Mouse (Mus musculus) embryonic facial prominence, embryonic 13.5 days (tissue): ENCODE measurements around the gene Rpl13a. TPM values are rescaled to one million over a fixed set of nuclear protein-coding genes. Genes with fewer than 3 reads are reported as not detected.
A peak's percentile ranks its signal among the peaks of the same experiment; 100 is the strongest.

Experiments used
- ATAC-seq: fragments of 200-750 bp; cut with Nextera tagmentation; 2 replicates; pipeline ENCODE4 v1.8.0; 2017; ENCODE audit warnings: low read depth; ENCODE audit not compliant: insufficient number of reproducible peaks, insufficient read depth, low FRiP score, low TSS enrichment
- H3K27ac ChIP-seq: fragments of 300-500 bp; sonication (generic); 2 replicates; pipeline ENCODE4 v1.5.1; 2015; ENCODE audit warnings: moderate library complexity, mild to moderate bottlenecking, inconsistent platforms
- H3K27me3 ChIP-seq: fragments of 300-500 bp; sonication (generic); 2 replicates; pipeline ENCODE4 v1.6.1; 2015; ENCODE audit warnings: mild to moderate bottlenecking, inconsistent platforms
- H3K36me3 ChIP-seq: fragments of 300-500 bp; sonication (generic); 2 replicates; pipeline ENCODE4 v1.6.1; 2015; ENCODE audit warnings: mild to moderate bottlenecking, inconsistent platforms
- H3K4me1 ChIP-seq: fragments of 300-500 bp; sonication (generic); 2 replicates; pipeline ENCODE4 v1.6.1; 2015; ENCODE audit warnings: inconsistent platforms
- H3K4me2 ChIP-seq: fragments of 300-500 bp; sonication (generic); 2 replicates; pipeline ENCODE4 v1.6.1; 2015; ENCODE audit warnings: moderate library complexity, mild to moderate bottlenecking, inconsistent platforms
- H3K4me3 ChIP-seq: fragments of 300-500 bp; sonication (generic); 2 replicates; pipeline ENCODE4 v1.5.1; 2015; ENCODE audit warnings: mild to moderate bottlenecking, inconsistent platforms
- H3K9ac ChIP-seq: fragments of 300-500 bp; sonication (generic); 2 replicates; pipeline ENCODE4 v1.6.1; 2015; ENCODE audit warnings: mild to moderate bottlenecking, inconsistent platforms
- H3K9me3 ChIP-seq: fragments of 300-500 bp; sonication (generic); 2 replicates; pipeline ENCODE4 v1.6.1; 2016; ENCODE audit warnings: inconsistent platforms
- WGBS: fragments of 180-500 bp; shearing (Covaris S2); methylation state at CpG from one replicate; pipeline ENCODE4 v1.1.7; 2015; ENCODE audit warnings: mixed read lengths; 5-methylcytosine and 5-hydroxymethylcytosine counted together
- polyA plus RNA-seq: library from polyadenylated mRNA; unstranded; fragments of >200 nt; fragmentation: Nextera tagmentation; extraction: Ambion mirVana; gene quantifications from 2 replicates; pipeline ENCODE4 v1.2.1, GENCODE M21; 2015

Rpl13a gene
- polyA plus RNA-seq, 1 experiment from 2014 or later, result 1,588 TPM

DNA sequence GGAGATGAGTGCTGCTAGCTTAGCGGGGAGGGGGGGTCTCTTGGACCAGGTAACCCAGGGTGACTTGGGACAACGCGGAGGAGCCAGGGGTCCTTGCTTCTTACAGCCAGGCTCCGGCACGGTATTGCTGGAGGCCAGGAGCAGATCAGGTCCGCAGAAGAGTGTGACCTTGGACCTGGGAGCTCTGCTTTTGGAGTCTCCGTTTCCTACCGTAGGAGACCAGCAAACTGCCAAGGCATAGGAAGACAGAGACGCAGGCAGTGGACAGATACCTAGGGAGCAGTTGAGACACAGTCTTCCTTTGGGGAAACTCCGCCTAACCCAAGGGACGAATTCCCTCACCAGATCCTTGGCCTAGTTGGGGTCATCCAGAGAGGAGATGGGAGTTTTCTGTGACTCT, 37.1 kb upstream of the Rpl13a start:
- 40% methylated on average over 11 of the region's 11 CpGs for WGBS
- Histone ChIP-seq H3K9ac (no peak overlapping the region), H3K4me2 (no peak overlapping the region), H3K27me3 (peaks cover 85% of the 10 kb centered on the region), H3K9me3 (peaks cover 19% of the 10 kb centered on the region), H3K4me1 (peaks cover 16% of the 10 kb centered on the region), H3K4me3 (no peak overlapping the region), H3K36me3 (peaks cover 6% of the 10 kb centered on the region; the same call in 1 of the 2 replicates), H3K27ac (no peak overlapping the region)
- ATAC-seq, result no peak

- 66% methylated on average over 5 of the region's 5 CpGs for WGBS
- Histone ChIP-seq H3K27me3 (peaks cover 76% of the 10 kb centered on the region), H3K36me3 (peaks cover 14% of the 10 kb centered on the region), H3K9me3 (peaks cover 12% of the 10 kb centered on the region), H3K27ac (no peak overlapping the region), H3K4me3 (no peak overlapping the region), H3K9ac (no peak overlapping the region), H3K4me2 (no peak overlapping the region), H3K4me1 (peaks cover 16% of the 10 kb centered on the region)
- ATAC-seq, result no peak
These were observed 36.3 kb upstream of the Rpl13a start for GRCm38 (mm10) chr7:45164833-45165232.

DNA sequence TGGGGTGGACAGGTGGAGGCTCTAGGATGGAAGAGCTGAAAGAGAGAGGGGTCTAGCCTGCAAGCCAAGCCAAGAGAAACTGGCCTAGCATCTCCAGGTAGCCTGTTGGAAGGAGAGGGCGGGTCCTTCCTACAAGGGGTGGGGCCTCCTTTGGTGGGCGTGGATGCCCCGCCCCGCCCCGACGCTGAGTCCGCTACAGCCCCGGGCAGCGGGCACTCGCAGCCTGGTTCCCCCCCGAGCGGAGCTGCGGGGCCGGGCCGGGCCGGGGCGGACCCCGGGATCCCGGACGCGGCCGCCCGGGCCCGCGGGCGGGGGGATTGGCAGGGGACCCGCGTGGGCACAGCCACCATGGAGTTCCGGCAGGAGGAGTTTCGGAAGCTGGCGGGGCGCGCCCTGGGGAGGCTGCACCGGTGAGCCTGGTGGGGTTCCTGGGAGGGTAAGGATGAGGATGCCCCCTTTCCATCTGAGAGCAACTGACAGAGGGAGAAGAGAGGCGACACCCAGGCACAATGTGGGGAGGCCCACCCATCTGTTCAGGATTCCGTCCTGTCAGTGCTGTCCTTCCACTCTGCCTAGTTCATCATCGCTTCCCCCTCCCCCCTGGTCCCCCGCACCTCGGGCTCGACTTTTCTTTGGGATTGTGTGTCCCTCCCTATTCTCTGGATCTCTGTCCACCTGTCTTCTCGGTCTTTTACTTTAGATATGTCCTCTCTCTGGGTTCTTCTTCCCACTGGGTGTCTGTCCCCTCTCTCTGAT, 35.4 kb upstream of the Rpl13a start, which contains the start of gene Slc17a7:
Slc17a7 (plus strand) TSS at position 215 of the 756 bp plus-strand sequence.
- Histone ChIP-seq H3K4me3 (peak within 1 kb of the TSS; percentile 47), H3K36me3 (peaks cover 23% of the 10 kb centered on the region), H3K4me1 (peaks cover 16% of the 10 kb centered on the region), H3K9me3 (peaks cover 3% of the 10 kb centered on the region; the same call in 1 of the 2 replicates), H3K9ac (peak within 1 kb of the TSS; percentile 67), H3K4me2 (peak within 1 kb of the TSS; percentile 73), H3K27me3 (peaks cover 67% of the 10 kb centered on the region), H3K27ac (no peak within 1 kb of the TSS)
- no peak for ATAC-seq
- WGBS, result under 1% methylated on average over 40 of the region's 41 CpGs

- H3K9ac ChIP-seq, result no peak overlapping the region
- H3K4me3 ChIP-seq, result no peak overlapping the region
- peaks cover 3% of the 10 kb centered on the region; the same call in 1 of the 2 replicates for H3K9me3 ChIP-seq
- peaks cover 32% of the 10 kb centered on the region for H3K36me3 ChIP-seq
- H3K27ac ChIP-seq, result no peak overlapping the region
- ATAC-seq, result no peak
- peaks cover 59% of the 10 kb centered on the region for H3K27me3 ChIP-seq
- H3K4me2 ChIP-seq, result peak overlapping the region; percentile 73; the same call in 1 of the 2 replicates
- H3K4me1 ChIP-seq, result peaks cover 12% of the 10 kb centered on the region
- WGBS, result 68% methylated on average over 9 of the region's 9 CpGs
These were observed 34.5 kb upstream of the Rpl13a start for GRCm38 (mm10) chr7:45162996-45163615.

GRCm38 (mm10) chr7:45162551-45162950, 34.0 kb upstream of the Rpl13a start:
- no peak for ATAC-seq
- no peak overlapping the region for H3K27ac ChIP-seq
- H3K27me3 ChIP-seq, result peaks cover 53% of the 10 kb centered on the region
- H3K9me3 ChIP-seq, result peaks cover 3% of the 10 kb centered on the region; the same call in 1 of the 2 replicates
- peaks cover 37% of the 10 kb centered on the region for H3K36me3 ChIP-seq
- peak overlapping the region; percentile 62 for H3K9ac ChIP-seq
- H3K4me3 ChIP-seq, result peak overlapping the region; percentile 47
- peak overlapping the region; percentile 78 for H3K4me2 ChIP-seq
- peaks cover 12% of the 10 kb centered on the region for H3K4me1 ChIP-seq
- 21% methylated on average over 6 of the region's 6 CpGs for WGBS

DNA sequence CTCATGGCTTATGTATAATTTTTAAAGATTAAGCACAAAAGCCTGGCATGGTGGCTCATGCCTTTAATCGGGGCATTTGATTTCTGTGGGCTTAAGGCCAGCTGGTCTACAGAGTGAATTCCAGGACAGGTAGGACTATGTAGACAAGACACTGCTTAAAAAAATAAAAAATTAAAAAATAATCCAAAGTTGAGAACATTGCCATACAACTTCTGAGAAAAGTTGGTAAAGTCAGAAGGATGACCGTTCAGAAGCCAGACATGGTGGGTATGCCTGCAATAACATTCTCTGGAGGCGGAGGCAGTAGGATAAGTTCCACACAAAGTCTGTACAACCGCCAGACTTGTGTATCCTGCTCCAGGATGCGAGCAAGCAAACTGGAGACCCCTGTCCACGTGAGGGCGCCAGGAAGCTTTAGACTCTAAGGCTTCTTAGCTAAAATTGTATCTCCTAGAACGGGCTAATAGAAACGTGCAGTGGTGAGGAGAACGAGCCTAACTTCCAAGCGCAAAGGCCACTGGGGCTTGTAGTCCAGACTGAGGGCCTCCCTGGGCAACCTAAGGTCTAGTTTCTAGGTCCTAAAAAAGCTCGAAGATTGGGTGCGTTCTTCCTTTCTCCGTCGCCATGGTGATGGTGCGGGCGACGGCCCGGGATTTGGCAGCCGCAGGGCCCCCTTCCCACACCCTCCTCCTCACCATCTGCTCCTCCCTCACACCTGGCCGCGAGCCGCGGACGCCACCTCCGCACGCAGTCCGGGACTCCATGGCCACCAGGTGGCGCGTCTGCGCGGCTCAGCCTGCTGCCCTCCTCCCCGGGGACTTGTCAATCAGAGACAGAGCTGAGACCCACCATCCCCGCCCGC, 33.3 kb upstream of the Rpl13a start:
- Histone ChIP-seq H3K4me2 (peak overlapping the region; percentile 78), H3K9me3 (peaks cover 2% of the 10 kb centered on the region; the same call in 1 of the 2 replicates), H3K36me3 (peaks cover 42% of the 10 kb centered on the region), H3K4me1 (peaks cover 12% of the 10 kb centered on the region), H3K27ac (no peak overlapping the region; the same call in 1 of the 2 replicates), H3K9ac (peak overlapping the region; percentile 62), H3K4me3 (peak overlapping the region; percentile 47), H3K27me3 (peaks cover 46% of the 10 kb centered on the region)
- ATAC-seq, result peak; percentile 87
- WGBS, result 4% methylated on average over 35 of the region's 35 CpGs

DNA sequence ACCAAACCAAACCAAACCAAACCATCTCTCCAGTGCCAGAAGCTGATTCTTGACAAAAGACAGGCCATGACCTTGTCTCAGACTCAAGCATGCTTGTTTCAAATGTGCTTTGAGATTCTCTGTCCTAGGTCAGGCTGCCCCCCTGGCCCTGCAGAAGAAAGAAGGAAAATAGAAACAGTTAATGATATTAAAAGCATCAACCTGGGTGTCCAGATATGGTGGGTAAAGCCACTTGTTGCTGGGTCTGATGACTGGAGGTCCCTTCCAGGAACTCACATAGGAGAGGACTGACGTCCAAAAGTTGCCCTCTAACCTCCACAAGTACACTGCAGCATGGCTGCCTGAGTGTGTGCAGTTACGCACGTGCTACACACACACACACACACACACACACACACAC, 32.3 kb upstream of the Rpl13a start:
- peaks cover 12% of the 10 kb centered on the region for H3K4me1 ChIP-seq

DNA sequence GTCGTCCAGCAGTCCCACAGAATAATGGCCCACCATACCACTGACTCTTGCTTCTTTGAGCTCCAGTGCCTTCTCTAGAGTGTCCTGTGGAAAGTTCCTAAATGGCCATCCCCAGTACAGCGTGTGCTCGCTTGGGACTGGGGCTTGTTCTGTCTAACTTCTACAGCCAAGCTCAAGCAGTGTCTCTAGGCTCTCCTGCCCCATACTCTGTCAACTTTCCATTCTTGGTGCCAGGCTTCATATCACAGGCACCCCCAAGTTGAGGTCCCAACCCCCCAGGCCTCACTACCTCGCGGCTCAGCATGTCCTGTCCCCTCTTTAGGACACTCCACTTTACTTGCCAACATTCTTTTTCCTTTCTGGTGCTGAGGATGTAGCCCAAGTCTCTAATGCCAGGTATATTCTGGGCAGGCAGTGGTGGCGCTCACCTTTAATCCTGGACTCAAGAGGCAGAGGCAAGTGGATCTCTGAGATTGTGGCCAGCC, 31.8 kb upstream of the Rpl13a start:
- H3K9ac ChIP-seq, result no peak overlapping the region
- no peak for ATAC-seq
- H3K9me3 ChIP-seq, result no peaks in the 10 kb centered on the region
- 89% methylated on average over 6 of the region's 6 CpGs for WGBS
- H3K27ac ChIP-seq, result no peak overlapping the region
- H3K4me3 ChIP-seq, result no peak overlapping the region
- H3K27me3 ChIP-seq, result peaks cover 31% of the 10 kb centered on the region
- peaks cover 42% of the 10 kb centered on the region for H3K36me3 ChIP-seq
- no peak overlapping the region for H3K4me2 ChIP-seq
- H3K4me1 ChIP-seq, result peaks cover 16% of the 10 kb centered on the region

More for the DNA sequence above, 32.3 kb upstream of the Rpl13a start:
- no peaks in the 10 kb centered on the region for H3K9me3 ChIP-seq
- H3K36me3 ChIP-seq, result peaks cover 42% of the 10 kb centered on the region
- H3K4me3 ChIP-seq, result no peak overlapping the region
- no peak overlapping the region for H3K27ac ChIP-seq
- no peak overlapping the region for H3K4me2 ChIP-seq
- no peak for ATAC-seq
- 86% methylated on average over 3 of the region's 3 CpGs for WGBS
- no peak overlapping the region for H3K9ac ChIP-seq
- H3K27me3 ChIP-seq, result peaks cover 36% of the 10 kb centered on the region

DNA sequence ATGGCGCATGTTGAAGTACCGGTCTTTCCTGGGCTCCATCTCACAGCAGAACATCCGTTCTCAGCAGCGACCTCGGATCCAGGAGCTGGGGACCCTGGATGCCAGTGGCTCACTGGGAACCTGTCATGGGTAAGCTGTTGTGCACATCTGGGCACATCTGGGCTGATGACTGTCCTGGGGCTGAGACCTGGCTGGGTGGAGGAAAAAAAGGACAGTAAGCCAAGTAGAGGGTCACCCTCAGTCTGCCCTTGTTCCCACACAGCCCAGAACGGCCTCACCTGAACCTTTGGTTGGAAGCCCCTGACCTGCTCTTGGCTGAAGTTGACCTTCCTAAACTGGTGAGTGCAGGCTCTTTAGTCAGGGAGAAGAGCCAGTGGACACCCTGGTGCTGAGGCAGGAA, 30.4 kb upstream of the Rpl13a start:
- no peak overlapping the region for H3K27ac ChIP-seq
- H3K4me2 ChIP-seq, result no peak overlapping the region
- H3K4me1 ChIP-seq, result peaks cover 20% of the 10 kb centered on the region
- H3K36me3 ChIP-seq, result peaks cover 42% of the 10 kb centered on the region
- H3K9ac ChIP-seq, result 0 out of 2 replicates have a peak overlapping the region, but pooled peaks have one; percentile 3
- no peaks in the 10 kb centered on the region for H3K9me3 ChIP-seq
- WGBS, result 91% methylated on average over 6 of the region's 6 CpGs
- no peak for ATAC-seq
- H3K4me3 ChIP-seq, result no peak overlapping the region
- H3K27me3 ChIP-seq, result peaks cover 18% of the 10 kb centered on the region

DNA sequence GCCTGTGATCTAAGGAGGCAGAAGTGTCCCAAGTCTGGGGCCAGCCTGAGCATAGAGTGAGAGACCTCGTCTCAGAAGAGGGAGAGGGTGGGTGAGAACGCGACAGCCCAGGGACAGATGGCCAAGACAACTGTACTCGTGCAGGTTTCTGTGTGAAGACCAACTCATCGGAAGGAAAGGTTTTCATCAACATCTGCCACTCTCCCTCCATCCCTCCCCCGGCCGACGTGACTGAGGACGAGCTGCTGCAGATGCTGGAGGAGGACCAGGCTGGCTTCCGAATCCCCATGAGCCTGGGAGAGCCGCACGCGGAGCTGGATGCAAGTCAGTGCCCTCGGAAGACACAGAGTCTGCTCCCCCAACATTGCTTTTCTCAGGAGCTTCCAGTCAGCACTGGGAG, 28.9 kb upstream of the Rpl13a start:
- Histone ChIP-seq H3K36me3 (peaks cover 42% of the 10 kb centered on the region), H3K27ac (no peak overlapping the region; the same call in 1 of the 2 replicates), H3K4me1 (peaks cover 19% of the 10 kb centered on the region), H3K9ac (no peak overlapping the region), H3K4me2 (no peak overlapping the region), H3K9me3 (no peaks in the 10 kb centered on the region), H3K4me3 (no peak overlapping the region), H3K27me3 (peaks cover 2% of the 10 kb centered on the region)
- ATAC-seq, result no peak
- WGBS, result 82% methylated on average over 14 of the region's 14 CpGs

DNA sequence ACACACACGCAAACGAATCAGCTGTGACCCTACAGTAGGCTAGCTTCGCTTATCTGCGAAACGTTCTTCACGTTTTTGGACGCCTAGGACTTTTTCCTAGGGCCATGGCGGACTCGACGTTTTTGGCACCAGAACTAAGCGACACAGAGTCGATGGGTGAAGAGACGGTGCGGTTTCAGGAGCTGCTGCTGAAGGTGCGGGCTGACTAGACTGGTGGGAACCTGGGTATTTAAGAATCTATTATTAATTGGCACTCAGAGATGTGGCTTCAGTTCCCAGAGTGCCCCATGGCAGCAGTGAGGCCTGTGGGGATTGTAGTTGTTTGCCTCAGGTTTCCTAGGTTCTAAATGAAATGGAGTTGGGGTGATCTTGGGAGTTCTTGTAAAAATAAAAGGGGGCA, 27.6 kb upstream of the Rpl13a start:
- no peaks in the 10 kb centered on the region for H3K9me3 ChIP-seq
- 93% methylated on average over 15 of the region's 15 CpGs for WGBS
- peaks cover 19% of the 10 kb centered on the region for H3K4me1 ChIP-seq
- H3K27me3 ChIP-seq, result no peaks in the 10 kb centered on the region
- peaks cover 41% of the 10 kb centered on the region for H3K36me3 ChIP-seq
- ATAC-seq, result no peak
- H3K4me3 ChIP-seq, result no peak overlapping the region
- no peak overlapping the region for H3K27ac ChIP-seq
- no peak overlapping the region for H3K9ac ChIP-seq
- H3K4me2 ChIP-seq, result no peak overlapping the region
